In the genomic region with DNA sequence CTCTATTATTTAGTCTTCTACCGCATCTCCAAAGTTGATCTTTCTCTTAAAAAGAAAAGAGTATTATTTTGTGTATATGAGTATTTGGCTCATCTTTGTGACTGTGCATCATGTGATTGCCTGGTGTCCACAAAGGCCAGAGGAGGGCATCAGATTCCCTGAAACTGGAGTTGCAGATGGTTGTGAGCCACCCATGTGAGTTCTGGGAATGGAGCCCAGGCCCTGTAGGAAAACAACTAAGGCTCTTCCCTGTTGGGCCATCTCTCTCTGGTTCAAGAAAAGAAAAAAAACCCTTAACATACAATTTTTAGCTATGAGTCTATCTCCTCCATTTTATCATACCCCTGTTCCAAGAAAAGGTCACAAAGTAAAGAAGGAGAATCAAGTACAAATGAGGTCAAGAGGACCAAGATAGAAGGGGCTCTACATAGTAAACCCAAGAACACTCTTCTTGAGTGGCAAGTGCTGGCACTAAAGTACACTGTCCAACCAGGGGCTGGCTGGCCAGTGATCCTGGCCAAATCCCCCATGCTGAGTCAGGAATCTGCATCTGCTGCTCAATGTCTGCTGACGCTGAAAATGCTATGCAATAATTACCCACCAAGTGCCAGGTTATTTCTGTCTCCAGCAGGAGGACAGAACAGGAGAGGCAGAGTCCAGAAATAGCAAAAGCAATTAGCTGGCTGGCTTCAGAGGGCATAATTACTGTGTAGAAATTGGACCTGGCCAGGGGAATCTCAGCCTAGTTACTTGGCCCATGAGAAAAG, we compare ENCODE assay signal across 13 mouse cellular contexts.
DNase-seq lines count a peak whose midpoint lies in the region; ATAC-seq lines count a peak whose summit lies in the region.
"Had no signal": no experiment of that assay in that cellular context is flagged by ENCODE, and none has a peak within 500 bp of the region (broad histone marks: within the 10 kb centered on the region; RNA-seq: fewer than 3 reads in every experiment).

No protein-coding gene starts in this region.

- H3K9ac ChIP-seq in heart, embryonic 11.5 days (ENCODE audit: low read depth, low read length), result no peak overlapping the region
- H3K9ac ChIP-seq in intestine, embryonic 15.5 days, result no peak overlapping the region
- H3K9ac ChIP-seq: forebrain, postnatal 0 days; hindbrain, embryonic 12.5 days; midbrain, embryonic 15.5 days had no signal

- H3K27ac ChIP-seq in heart, embryonic 11.5 days (ENCODE audit: low read depth, low read length), result no peak overlapping the region
- no peak overlapping the region for H3K27ac ChIP-seq in intestine, embryonic 15.5 days
- H3K27ac ChIP-seq: hindbrain, embryonic 12.5 days; midbrain, embryonic 15.5 days had no signal

- no peak overlapping the region for H3K4me3 ChIP-seq in heart, embryonic 11.5 days (ENCODE audit: low read depth, low read length)
- no peak overlapping the region for H3K4me3 ChIP-seq in intestine, embryonic 15.5 days (replicated peaks)
- H3K4me3 ChIP-seq: hindbrain, embryonic 12.5 days; midbrain, embryonic 15.5 days had no signal

- peak; percentile 93 for DNase-seq in heart, adult 11 months
- peak; percentile 44 for DNase-seq in cerebellum, adult 11 months
- DNase-seq in gastrocnemius, postnatal 10 days, result peak; percentile 37
- DNase-seq in heart, postnatal 4 days, result peak; percentile 13
- no peak for DNase-seq in left cerebral cortex, adult 11 months (ENCODE audit: low spot score)
- no peak for DNase-seq in left cerebral cortex, adult 18-20 months (ENCODE audit: low spot score in 2 of 2)
- DNase-seq: forebrain, postnatal 0 days; lung, postnatal 14 days; right cerebral cortex, postnatal 14 days had no signal

- 56% methylated on average over 2 of the region's 2 CpGs for WGBS in heart, embryonic 11.5 days (ENCODE audit: insufficient replicate concordance)
- 68% methylated on average over 2 of the region's 2 CpGs for WGBS in intestine, embryonic 15.5 days

- no peaks in the 10 kb centered on the region for H3K4me1 ChIP-seq in heart, embryonic 11.5 days (ENCODE audit: control insufficient read depth, insufficient read depth, low read length)
- no peaks in the 10 kb centered on the region for H3K4me1 ChIP-seq in intestine, embryonic 15.5 days (replicated peaks)
- H3K4me1 ChIP-seq: hindbrain, embryonic 12.5 days; midbrain, embryonic 15.5 days had no signal

- H3K36me3 ChIP-seq in heart, embryonic 11.5 days (ENCODE audit: control insufficient read depth, insufficient read depth, low read length), result no peaks in the 10 kb centered on the region
- no peaks in the 10 kb centered on the region for H3K36me3 ChIP-seq in intestine, embryonic 15.5 days
- H3K36me3 ChIP-seq: hindbrain, embryonic 12.5 days; midbrain, embryonic 15.5 days had no signal

- H3K27me3 ChIP-seq in heart, embryonic 11.5 days (ENCODE audit: control insufficient read depth, insufficient read depth, low read length), result no peaks in the 10 kb centered on the region
- no peaks in the 10 kb centered on the region for H3K27me3 ChIP-seq in intestine, embryonic 15.5 days (replicated peaks)
- H3K27me3 ChIP-seq: hindbrain, embryonic 12.5 days; midbrain, embryonic 15.5 days had no signal

- no peak overlapping the region for H3K4me2 ChIP-seq in heart, embryonic 11.5 days
- no peak overlapping the region for H3K4me2 ChIP-seq in intestine, embryonic 15.5 days (replicated peaks)
- H3K4me2 ChIP-seq: hindbrain, embryonic 12.5 days; midbrain, embryonic 15.5 days had no signal

- ATAC-seq in heart, embryonic 11.5 days (replicated peaks; ENCODE audit: insufficient number of reproducible peaks, low FRiP score, low TSS enrichment), result no peak
- no peak for ATAC-seq in intestine, embryonic 15.5 days
- ATAC-seq: forebrain, postnatal 0 days; midbrain, embryonic 15.5 days had no signal

- no peaks in the 10 kb centered on the region for H3K9me3 ChIP-seq in heart, embryonic 11.5 days (replicated peaks; ENCODE audit: control insufficient read depth, low read length)
- H3K9me3 ChIP-seq in intestine, embryonic 15.5 days, result no peaks in the 10 kb centered on the region
- H3K9me3 ChIP-seq: hindbrain, embryonic 12.5 days; midbrain, embryonic 15.5 days had no signal

Comparison
In these comparisons a context has a peak if more than half of its experiments do, and no peak if none do; other contexts are left out.
1. DNase-seq: peak in heart, adult 11 months (single experiment), cerebellum, adult 11 months (single experiment), gastrocnemius, postnatal 10 days (single experiment) and heart, postnatal 4 days (single experiment); none in left cerebral cortex, adult 11 months (single experiment) and left cerebral cortex, adult 18-20 months (0 of 2).